Mouse (Mus musculus) lung, postnatal 14 days (tissue): ENCODE measurements around the gene Frem1.

Source experiments
- DNase-seq: peaks from one replicate; pipeline ENCODE4 v3.0.0; 2021

Gene Frem1

DNA sequence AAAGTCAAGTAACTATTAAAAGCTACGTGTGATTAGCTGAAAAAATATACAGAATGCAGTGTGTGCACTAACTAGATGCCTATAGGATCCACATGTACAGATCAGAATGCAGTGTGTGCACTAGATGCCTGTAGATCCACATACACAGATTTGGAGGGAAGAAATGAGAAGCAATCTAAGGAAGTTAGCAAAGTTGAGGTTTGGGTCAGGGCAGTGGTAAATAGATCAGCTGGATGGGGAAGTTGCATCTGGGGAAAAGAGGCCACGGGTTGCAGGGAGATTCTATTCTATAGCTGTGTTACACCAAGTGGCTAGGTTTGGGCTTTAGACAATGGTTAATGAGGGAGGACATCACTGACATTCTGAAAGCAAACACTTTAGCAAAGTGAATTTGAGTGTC lies 133.5 kb downstream of the Frem1 start:
- no peak for DNase-seq

DNA sequence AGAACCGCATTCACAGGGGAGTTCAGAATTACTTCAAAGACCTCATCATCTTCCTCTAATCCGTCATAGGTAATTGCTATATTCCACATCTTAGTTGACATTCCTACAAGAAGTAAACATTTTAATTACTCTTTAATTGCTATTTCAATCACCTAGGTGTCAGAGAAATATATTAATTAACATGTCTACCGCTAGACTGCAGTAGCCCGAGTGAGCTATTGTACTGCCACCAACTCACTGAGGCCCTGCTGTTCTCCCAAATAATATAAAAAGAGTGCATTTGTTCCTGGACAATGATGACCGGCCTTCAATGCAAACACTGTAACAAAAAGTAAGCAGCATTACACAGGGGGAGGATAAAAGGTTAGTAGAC lies 135.5 kb downstream of the Frem1 start:
- no peak for DNase-seq

DNA sequence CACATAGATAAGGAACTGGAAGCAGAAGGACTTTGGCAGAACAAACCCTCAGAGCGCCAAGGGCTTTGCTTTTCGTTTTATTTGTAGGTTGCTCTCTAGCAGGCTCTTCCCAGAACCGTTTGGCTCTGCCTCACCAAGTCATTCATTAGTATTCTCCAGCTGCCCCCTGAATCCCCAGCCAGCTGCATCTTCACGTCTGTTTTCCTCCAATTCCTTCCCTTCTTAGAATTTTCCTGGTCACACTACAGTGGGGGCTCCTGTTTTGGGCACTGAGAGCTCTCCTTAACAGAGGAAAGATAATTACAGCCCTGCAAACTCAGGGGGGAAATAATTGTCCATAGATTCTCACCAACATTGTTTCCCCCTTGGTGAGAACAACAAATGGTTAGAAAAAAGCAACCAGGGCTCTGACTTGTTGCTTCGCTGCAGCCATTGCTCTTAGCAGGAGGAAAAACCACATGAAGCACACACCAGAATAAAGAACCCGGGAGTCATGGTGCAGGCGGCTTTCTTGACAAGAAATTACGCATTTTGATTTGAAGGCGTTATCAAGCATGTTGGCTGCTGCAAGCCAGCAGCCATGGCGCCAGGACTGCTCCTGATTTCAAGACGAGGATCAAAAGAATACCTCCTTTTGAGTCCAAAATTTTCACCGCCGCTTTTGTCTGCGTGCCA lies 136.0 kb downstream of the Frem1 start:
- no peak for DNase-seq

DNA sequence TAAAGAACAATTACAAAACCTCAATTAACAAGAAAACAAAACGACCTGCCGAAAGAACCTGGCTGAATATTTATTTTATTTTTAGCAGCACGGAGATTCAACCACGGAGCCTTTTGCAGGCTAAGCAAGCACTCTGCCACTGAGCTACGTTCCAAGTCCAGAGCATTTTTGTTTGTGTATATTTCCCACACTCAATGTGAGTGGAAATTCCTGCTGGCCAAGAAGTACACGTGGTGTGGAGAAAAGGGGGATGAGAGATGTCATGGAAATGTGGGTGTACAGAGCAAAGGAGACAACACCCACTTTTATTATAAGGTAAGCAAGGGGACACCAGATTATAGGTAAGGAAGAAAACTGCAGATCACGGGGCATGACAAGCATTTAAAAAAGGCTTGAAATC lies 136.6 kb downstream of the Frem1 start:
- DNase-seq = no peak

GRCm38 (mm10) chr4:82914601-82915143 lies 137.5 kb downstream of the Frem1 start:
- no peak for DNase-seq

DNA sequence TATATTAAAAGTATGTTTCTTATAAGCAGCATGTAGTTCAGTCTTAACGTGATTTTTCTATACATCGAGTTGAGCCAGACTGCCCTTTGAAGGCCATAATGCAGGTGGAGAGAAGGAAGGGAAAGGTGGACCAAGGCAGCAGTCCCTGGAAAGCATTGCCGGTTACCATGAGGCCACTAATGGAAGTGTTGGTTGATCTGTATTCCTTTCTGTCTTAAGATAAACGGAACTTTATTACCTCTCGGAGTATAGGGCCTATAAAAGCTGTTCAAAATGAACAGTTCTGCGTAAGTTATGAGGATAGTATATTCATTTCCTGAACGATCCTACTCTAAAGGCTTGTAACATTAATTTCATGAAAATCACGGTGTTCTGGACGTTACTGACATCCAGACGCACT lies 156.9 kb downstream of the Frem1 start:
- no peak for DNase-seq

- DNase-seq = no peak
Observed at GRCm38 (mm10) chr4:82892247-82892646, 159.9 kb downstream of the Frem1 start.

DNA sequence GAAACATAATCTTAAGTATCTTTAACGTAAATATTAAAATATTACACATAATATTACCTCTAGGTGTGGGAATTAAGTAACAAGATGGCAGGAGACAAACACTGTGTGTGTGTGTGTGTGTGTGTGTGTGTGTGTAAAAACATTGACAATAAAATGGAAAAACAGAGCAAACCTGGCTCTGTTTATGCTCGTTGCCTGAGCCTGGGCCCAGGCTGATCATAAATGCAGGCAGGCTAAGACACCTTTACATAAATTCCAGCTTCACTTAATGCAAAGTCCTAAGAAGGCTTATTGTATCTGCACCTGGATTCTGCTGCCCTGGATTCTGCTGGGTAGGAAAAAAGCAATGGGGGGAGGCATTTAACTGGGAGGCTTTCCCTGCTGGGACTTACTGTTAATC lies 160.6 kb downstream of the Frem1 start:
- no peak for DNase-seq

GRCm38 (mm10) chr4:82891049-82891448 lies 161.1 kb downstream of the Frem1 start:
- no peak for DNase-seq

GRCm38 (mm10) chr4:82890585-82890984 lies 161.6 kb downstream of the Frem1 start:
- DNase-seq = no peak

GRCm38 (mm10) chr4:82886148-82886547 lies 166.0 kb downstream of the Frem1 start:
- DNase-seq = no peak

DNA sequence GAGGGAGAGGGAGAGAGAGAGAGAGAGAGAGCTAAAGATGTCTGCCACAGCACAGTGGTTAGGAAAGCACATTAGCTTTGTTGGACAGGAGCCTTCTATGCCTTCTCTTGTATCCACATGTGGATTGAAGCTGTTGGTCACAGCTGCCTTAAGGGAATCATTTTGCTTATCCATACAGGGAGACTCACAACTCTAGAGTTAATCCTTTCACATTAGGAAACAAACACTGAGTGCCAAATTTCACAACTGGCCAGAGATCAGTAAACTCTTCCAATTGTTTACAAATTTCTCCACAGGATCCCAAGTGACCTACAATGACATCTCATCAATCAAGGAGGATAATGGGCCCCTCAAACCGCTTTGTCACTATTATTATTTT lies 166.6 kb downstream of the Frem1 start:
- DNase-seq = no peak

DNA sequence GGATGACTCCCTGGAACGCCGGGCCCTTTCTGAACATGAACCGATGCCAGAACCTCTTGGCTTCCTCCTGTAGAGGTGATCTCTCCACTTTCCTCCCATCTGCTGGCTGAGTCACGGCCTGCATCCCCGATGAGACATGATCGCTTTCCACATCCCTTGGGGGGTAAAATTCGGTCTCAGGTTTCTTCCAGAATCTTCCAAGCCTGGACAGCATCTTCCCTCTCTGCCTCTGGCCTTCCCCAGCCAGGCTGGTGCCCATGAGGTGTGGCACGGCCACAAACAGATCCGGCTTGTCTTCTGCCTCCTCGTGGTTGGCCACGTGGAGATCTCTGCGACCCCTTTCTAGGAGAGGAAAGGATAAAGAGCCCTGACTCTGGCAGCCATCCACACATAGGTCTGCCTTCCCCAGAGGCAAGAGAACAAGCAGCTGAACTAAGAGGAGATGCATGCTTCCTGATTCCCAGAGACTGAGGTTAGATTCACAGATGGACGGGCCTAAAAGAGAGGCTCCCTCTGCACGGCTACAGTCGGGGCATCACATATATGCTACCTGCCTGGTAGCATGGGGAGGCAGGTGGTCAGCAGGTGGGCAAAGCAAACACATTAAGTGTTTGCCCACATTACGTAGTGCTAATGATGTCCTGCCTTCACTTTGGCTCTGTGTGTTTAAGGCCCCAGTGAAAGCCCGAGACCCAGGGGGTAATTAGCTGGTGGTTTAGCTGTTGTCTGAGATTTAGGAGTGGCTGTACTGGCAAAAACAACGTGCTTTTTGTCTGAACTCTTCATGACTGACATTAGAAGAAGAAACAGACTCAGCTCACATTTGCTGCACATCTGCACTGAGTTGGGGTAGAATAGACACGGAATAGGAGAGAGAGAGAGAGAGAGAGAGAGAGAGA lies 167.3 kb downstream of the Frem1 start, which contains the start of gene Cer1:
Gene Cer1, minus strand, starts transcription at position 513 of the 899 bp plus-strand sequence.
- no peak for DNase-seq

DNA sequence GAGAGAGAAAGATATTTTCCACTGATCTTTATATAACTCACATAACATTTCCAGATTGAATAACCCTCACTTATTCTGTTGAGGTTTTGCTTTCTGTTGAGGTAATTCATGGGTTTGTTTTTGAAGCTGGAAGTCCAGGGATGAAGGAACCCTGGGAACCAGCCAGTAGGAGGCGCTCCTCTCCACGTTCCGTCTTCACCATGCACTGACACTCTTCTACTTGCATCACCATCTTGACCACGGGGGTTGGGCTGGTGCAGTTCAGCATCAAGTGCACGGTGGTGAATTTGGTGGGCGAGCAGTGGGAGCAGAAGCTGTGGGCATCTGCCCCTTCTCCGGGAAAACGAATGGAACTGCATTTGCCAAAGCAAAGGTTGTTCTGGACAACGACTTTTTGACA lies 169.6 kb downstream of the Frem1 start:
- no peak for DNase-seq

DNA sequence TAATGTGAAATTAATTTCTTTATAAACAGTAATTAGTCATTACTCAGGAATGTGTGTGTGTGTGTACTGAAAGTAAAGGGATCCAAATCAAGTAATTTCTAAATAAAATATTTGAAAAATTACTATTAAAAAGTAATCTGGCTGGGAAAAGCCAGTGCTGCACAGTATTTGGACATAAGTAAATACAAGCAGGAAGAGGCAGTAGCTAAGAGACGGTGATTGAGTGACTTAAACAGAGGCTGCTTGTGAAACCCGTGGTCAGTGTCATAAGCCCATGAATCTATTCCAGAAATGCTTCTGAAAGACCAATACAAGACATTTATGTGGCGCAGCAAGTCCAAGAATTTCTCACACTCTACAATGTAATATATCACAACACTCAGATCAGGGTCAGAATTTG lies 170.8 kb downstream of the Frem1 start:
- DNase-seq = no peak

GRCm38 (mm10) chr4:82880243-82880642 lies 171.9 kb downstream of the Frem1 start:
- DNase-seq = no peak

DNA sequence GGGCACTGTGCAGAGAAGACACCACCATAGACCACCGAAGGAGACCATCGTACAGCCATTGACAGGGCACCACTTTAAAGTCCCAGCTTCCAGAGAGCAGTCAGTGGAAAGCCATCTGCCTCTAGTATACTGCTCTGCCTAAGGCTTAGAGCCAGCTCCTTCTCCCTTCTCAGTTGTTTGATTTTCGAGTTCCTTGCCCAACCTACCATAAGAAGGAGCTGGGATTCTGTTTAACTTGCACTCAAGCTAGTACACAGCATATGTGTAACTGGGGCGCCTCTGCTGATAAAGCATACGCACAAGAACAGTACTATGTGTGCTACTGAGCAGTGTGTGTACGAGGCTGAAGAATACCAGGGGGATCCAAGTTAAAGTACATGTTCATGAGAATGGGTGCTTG lies 173.0 kb downstream of the Frem1 start:
- DNase-seq = no peak

- no peak for DNase-seq
Observed at GRCm38 (mm10) chr4:82876656-82877055, 175.5 kb downstream of the Frem1 start.

GRCm38 (mm10) chr4:82875532-82875931 lies 176.6 kb downstream of the Frem1 start:
- DNase-seq = no peak

DNA sequence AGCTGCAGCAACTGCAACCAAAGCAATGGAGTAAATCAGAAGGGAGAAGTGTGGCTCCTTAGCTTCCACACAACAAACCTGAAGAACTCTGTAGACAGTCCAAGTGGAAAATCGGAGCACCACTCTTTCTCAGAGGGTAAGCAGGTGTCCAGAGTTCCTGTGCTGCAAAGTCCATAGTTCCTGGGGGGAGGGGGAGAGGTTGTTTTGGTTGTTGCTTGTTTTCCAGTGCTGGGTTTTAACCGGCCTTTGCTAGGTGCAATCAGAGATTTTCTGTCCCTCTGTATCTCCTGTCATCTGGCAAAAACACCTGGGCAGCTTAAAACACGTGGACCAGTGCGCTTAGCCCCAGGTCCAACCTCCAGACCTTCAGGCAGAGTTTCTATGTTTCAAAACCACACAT lies 177.3 kb downstream of the Frem1 start:
- DNase-seq = no peak

DNA sequence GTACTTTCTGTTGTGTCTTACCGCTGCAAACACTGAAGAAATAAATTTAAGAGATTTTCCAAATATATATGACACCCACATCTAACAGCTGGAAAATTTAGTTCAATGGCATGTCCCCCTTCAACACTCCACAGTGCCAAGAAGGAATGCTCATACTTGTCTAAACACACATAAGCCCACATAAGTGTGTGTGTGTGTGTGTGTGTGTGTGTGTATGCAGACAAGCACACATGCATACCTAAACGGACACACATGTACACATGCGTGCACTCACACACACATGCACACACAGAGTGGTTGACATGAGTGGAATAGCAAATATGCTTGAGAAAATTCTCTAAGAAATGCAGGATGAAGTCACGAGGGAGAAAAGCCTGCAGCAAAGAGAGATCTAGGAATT lies 179.6 kb downstream of the Frem1 start:
- DNase-seq = no peak

GRCm38 (mm10) chr4:82872121-82872520 lies 180.0 kb downstream of the Frem1 start:
- no peak for DNase-seq

- DNase-seq = no peak
Observed at GRCm38 (mm10) chr4:82870931-82871330, 181.2 kb downstream of the Frem1 start.
